Mouse (Mus musculus) embryo, embryonic 11.5 days (tissue): ENCODE data around the gene Mypop.

ENCODE experiments used
- DNase-seq: peaks from one replicate; pipeline ENCODE4 v3.0.0-alpha.2; 2012; ENCODE audit warnings: low read depth, low spot score

The Mypop gene

GRCm38 (mm10) chr7:19017909-19018308 is 26.9 kb downstream of the Mypop start:
- DNase-seq: no peak

GRCm38 (mm10) chr7:19021048-19021447 is 30.0 kb downstream of the Mypop start:
- no peak for DNase-seq

- no peak for DNase-seq
These were observed 31.3 kb downstream of the Mypop start for GRCm38 (mm10) chr7:19022189-19022958.

- no peak for DNase-seq
These were observed 32.3 kb downstream of the Mypop start, which contains the start of gene Foxa3 for GRCm38 (mm10) chr7:19023357-19023814. Foxa3 (minus strand) TSS chr7:19023538.

- DNase-seq: peak; percentile 94
These were observed 33.1 kb downstream of the Mypop start, which contains the start of gene Sympk for GRCm38 (mm10) chr7:19024096-19024506. Sympk (plus strand) TSS chr7:19024377.

- DNase-seq: no peak
These were observed 33.7 kb downstream of the Mypop start for GRCm38 (mm10) chr7:19024581-19025255.

- no peak for DNase-seq
These were observed 37.0 kb downstream of the Mypop start for GRCm38 (mm10) chr7:19028067-19028466.

- DNase-seq: no peak
These were observed 38.1 kb downstream of the Mypop start for GRCm38 (mm10) chr7:19029084-19029653.

- no peak for DNase-seq
These were observed 40.6 kb downstream of the Mypop start for GRCm38 (mm10) chr7:19031641-19032040.

GRCm38 (mm10) chr7:19044616-19045015 is 53.6 kb downstream of the Mypop start:
- DNase-seq: no peak

- DNase-seq: no peak
These were observed 55.4 kb downstream of the Mypop start for GRCm38 (mm10) chr7:19046286-19047069.

GRCm38 (mm10) chr7:19048006-19048527 is 57.0 kb downstream of the Mypop start:
- DNase-seq: no peak

GRCm38 (mm10) chr7:19049252-19049651 is 58.2 kb downstream of the Mypop start:
- DNase-seq: no peak

GRCm38 (mm10) chr7:19050172-19050571 is 59.1 kb downstream of the Mypop start:
- DNase-seq: no peak

GRCm38 (mm10) chr7:19051161-19051560 is 60.1 kb downstream of the Mypop start:
- DNase-seq: no peak
